Mouse (Mus musculus) forebrain, postnatal 0 days (tissue): Measurements from ENCODE around the gene Gsta1. TPM values are rescaled to one million over a fixed set of nuclear protein-coding genes. Genes with fewer than 3 reads are reported as not detected.
"Not testable (repeated sequence)": the region's sequence is repeated elsewhere in the genome, so short reads cannot be mapped to it uniquely, and the experiment has no call there.

Experiments used
- ATAC-seq: fragments of 200-750 bp; cut with Nextera tagmentation; 2 replicates; pipeline ENCODE4 v1.8.0; 2017; ENCODE audit warnings: mild to moderate bottlenecking, moderate library complexity
- DNase-seq: peaks from one replicate; pipeline ENCODE4 v3.0.0-alpha.2; 2015
- H3K27ac ChIP-seq: fragments of 300-500 bp; sonication (generic); 2 replicates; pipeline ENCODE4 v1.5.1; 2014; ENCODE audit warnings: low read depth, mild to moderate bottlenecking, antibody characterized with exemption, low read length, moderate library complexity, mixed read lengths
- H3K27me3 ChIP-seq: fragments of 300-500 bp; sonication (generic); 2 replicates; pipeline ENCODE4 v1.6.1; 2014; ENCODE audit warnings: mild to moderate bottlenecking, low read length, mixed read lengths; ENCODE audit not compliant: insufficient read depth
- H3K36me3 ChIP-seq: fragments of 300-500 bp; sonication (generic); 2 replicates; pipeline ENCODE4 v1.6.1; 2014; ENCODE audit warnings: mild to moderate bottlenecking, moderate library complexity; ENCODE audit not compliant: insufficient read depth
- H3K4me1 ChIP-seq: fragments of 300-500 bp; sonication (generic); 2 replicates; pipeline ENCODE4 v1.6.1; 2014; ENCODE audit warnings: antibody characterized with exemption; ENCODE audit not compliant: insufficient read depth
- H3K4me2 ChIP-seq: fragments of 300-500 bp; sonication (generic); 2 replicates; pipeline ENCODE4 v1.6.1; 2014; ENCODE audit warnings: low read depth, mild to moderate bottlenecking, moderate library complexity
- H3K4me3 ChIP-seq: fragments of 300-500 bp; sonication (generic); 2 replicates; pipeline ENCODE4 v1.5.1; 2014; ENCODE audit warnings: low read depth, low read length, mixed read lengths
- H3K9ac ChIP-seq: fragments of 300-500 bp; sonication (generic); 2 replicates; pipeline ENCODE4 v1.6.1; 2014; ENCODE audit warnings: mild to moderate bottlenecking
- H3K9me3 ChIP-seq: fragments of 300-500 bp; sonication (generic); 2 replicates; pipeline ENCODE4 v1.6.1; 2016; ENCODE audit warnings: low read length
- CTCF ChIP-seq: sonication (generic); IDR thresholded peaks from 2 replicates; pipeline ENCODE4 v1.5.1; 2016; ENCODE audit warnings: antibody characterized with exemption, control low read depth, low read depth
- WGBS: fragments of 180-500 bp; shearing (Covaris S2); extraction: QIAGEN DNeasy Blood & Tissue Kit; methylation state at CpG from one replicate; pipeline ENCODE4 v1.1.7; 2014; 5-methylcytosine and 5-hydroxymethylcytosine counted together
- polyA plus RNA-seq: library from polyadenylated mRNA; unstranded; fragments of >200 nt; fragmentation: Nextera tagmentation; extraction: Ambion mirVana; gene quantifications from 2 replicates; pipeline ENCODE4 v1.2.1, GENCODE M21; 2015
- total RNA-seq: library from RNA; depleted of rRNA; stranded (reverse); fragments of >200 nt; gene quantifications from 2 replicates; pipeline ENCODE4 v1.2.3, GENCODE M21; 2014

The Gsta1 gene
- total and polyA plus RNA-seq, 2 experiments from 2014 or later = not detected

DNA sequence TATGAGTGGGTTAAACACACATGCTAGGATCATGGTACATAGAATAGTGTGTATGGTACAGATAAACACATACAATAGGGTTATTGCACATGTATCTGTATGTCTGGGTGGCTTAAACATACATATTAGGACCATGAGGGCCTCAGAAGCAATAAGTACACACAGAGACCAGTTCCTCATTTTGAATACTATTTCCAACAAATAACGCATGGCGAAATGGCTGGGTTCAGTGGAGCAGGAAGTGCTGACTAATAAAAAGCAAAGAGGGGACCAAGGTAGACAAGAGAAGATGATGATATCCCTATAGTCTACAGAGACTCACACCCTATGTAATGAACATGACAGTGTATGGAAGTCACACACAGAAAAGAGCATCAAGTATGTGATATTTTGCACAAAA lies 2.3 kb upstream of the Gsta1 start:
- H3K27me3 ChIP-seq = no peaks in the 10 kb centered on the region
- 95% methylated on average over 2 of the region's 2 CpGs for WGBS
- TF ChIP-seq CTCF = no peak
- H3K9ac ChIP-seq = no peak overlapping the region
- H3K4me3 ChIP-seq = no peak overlapping the region
- no peak for ATAC-seq
- no peaks in the 10 kb centered on the region for H3K4me1 ChIP-seq
- H3K36me3 ChIP-seq = no peaks in the 10 kb centered on the region
- no peak for DNase-seq
- H3K27ac ChIP-seq = no peak overlapping the region
- H3K4me2 ChIP-seq = no peak overlapping the region
- H3K9me3 ChIP-seq = no peaks in the 10 kb centered on the region

DNA sequence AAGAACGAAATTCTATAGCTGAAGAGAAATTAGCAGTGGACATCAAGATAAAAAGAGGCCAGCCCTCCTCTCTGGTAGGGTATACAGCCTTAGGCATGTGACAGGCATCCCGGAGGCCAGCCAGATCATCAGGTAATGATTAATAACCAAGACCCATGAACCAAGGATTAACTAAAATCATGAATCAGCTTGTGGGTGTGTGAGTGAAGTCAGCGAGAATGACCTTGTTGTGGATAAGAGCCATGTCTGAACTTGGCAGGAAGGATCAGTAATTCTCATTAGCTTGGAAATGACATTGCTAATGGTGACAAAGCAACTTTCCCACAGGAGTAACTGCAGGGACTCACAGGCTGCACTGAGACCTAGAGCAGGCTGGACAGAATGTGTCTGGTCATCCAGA lies 798 bp upstream of the Gsta1 start:
- not testable (repeated sequence) for H3K4me2 ChIP-seq

DNA sequence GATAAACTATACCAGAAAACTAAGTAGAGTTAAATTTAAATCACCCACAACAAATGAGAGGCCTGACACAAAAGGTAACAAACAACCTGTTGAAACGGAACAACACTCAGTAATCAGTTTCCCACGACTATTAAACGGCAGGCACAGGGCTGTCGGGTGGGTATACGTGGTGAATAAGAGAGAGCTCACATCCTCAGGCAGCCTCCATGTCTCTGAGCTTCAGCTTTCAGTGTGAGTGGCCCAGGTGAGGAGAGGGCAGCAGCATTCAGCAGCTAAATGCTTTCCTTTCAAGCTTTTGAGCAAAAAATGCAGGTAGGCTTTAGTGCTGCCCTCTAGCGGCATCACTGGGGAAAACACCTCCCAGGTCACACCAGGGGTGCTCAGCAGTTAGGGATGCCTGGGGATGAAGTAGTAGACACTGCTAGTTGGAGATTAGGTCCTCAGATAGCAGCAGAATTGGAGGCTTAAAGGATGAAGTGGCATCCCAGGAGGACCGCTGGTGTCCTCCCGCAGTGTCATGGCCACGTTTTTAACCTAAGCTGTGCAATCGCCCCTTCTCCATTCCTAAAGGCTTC lies 2.8 kb downstream of the Gsta1 start:
- not testable (repeated sequence) for H3K27me3 ChIP-seq, DNase-seq, H3K4me2 ChIP-seq, H3K4me1 ChIP-seq, H3K27ac ChIP-seq, H3K9ac ChIP-seq, H3K4me3 ChIP-seq, ATAC-seq, H3K9me3 ChIP-seq, H3K36me3 ChIP-seq
- WGBS = no CpG with 5 or more reads among the region's 10 CpGs

More for the DNA sequence above, 798 bp upstream of the Gsta1 start:
- DNase-seq, H3K27ac ChIP-seq, H3K9ac ChIP-seq, H3K4me1 ChIP-seq, H3K4me3 ChIP-seq, H3K27me3 ChIP-seq, H3K9me3 ChIP-seq, H3K36me3 ChIP-seq, ATAC-seq: not testable (repeated sequence)
- WGBS = 77% methylated on average over 3 of the region's 3 CpGs

DNA sequence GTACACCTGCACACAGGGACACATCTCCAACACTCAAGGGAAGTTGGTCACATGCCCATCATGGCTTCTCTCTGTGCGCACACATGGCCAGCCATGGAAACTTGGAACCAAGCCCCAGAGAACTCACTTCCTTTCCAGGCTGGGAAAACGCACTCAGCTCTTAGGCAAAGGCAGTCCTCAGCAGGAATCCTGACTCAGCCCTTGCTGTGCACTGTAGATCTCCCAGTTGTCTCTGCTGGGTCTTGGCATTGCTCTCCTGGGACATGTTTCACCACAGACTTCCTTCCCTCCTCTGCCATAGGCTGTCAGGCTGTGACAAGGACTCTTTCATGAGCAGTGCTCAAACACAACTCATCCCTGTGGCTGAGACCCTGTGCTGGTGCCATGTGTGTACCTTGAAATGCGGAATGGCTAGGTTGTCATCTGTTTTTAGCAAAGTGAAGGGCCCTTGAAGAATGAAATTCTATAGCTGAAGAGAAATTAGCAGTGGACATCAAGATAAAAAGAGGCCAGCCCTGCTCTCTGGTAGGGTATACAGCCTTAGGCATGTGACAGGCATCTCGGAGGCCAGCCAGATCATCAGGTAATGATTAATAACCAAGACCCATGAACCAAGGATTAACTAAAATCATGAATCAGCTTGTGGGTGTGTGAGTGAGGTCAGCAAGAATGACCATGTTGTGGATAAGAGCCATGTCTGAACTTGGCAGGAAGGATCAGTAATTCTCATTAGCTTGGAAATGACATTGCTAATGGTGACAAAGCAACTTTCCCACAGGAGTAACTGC lies 25.4 kb downstream of the Gsta1 start:
- H3K36me3 ChIP-seq, H3K9me3 ChIP-seq, H3K4me1 ChIP-seq, H3K27ac ChIP-seq, ATAC-seq, H3K9ac ChIP-seq, H3K4me2 ChIP-seq, H3K27me3 ChIP-seq, H3K4me3 ChIP-seq: not testable (repeated sequence)
- WGBS = 69% methylated on average over 4 of the region's 4 CpGs
- peak; percentile 25 for DNase-seq

DNA sequence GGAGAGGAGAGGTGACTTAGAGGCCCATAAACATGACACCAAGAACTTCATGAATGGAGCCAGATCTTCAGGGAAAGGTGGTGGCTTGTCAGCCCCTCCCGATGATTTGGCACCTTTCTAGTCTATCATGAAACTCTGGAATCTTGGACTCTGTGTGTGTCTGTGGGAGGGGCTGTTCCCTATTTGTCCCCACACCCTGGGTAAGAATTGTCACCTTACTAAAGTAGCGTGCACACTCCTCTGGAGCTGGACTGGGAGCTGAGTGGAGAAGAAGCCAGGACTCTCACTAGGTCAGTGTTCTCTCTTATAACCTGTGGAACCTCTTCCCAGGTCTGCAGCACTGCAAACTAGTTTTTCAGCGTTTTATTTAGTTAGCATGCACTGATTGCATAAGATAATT lies 26.5 kb downstream of the Gsta1 start, which contains the start of gene Gm3776:
Gm3776 (plus strand) TSS at position 216 of the 400 bp plus-strand sequence.
- H3K4me1 ChIP-seq, H3K27me3 ChIP-seq, H3K9ac ChIP-seq, DNase-seq, H3K4me3 ChIP-seq, ATAC-seq, H3K27ac ChIP-seq, H3K36me3 ChIP-seq, H3K9me3 ChIP-seq, H3K4me2 ChIP-seq: not testable (repeated sequence)
- 81% methylated on average over 1 of the region's 3 CpGs for WGBS

DNA sequence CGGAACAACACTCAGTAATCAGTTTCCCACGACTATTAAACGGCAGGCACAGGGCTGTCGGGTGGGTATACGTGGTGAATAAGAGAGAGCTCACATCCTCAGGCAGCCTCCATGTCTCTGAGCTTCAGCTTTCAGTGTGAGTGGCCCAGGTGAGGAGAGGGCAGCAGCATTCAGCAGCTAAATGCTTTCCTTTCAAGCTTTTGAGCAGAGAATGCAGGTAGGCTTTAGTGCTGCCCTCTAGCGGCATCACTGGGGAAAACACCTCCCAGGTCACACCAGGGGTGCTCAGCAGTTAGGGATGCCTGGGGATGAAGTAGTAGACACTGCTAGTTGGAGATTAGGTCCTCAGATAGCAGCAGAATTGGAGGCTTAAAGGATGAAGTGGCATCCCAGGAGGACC lies 29.2 kb downstream of the Gsta1 start:
- H3K4me1 ChIP-seq, H3K9ac ChIP-seq, H3K27ac ChIP-seq, H3K9me3 ChIP-seq, H3K4me3 ChIP-seq, H3K27me3 ChIP-seq, H3K4me2 ChIP-seq, DNase-seq, H3K36me3 ChIP-seq: not testable (repeated sequence)
- 0% methylated on average over 1 of the region's 6 CpGs for WGBS
- peak; percentile 45; the same call in 1 of the 2 replicates for ATAC-seq
- TF ChIP-seq CTCF = peak; percentile 45

DNA sequence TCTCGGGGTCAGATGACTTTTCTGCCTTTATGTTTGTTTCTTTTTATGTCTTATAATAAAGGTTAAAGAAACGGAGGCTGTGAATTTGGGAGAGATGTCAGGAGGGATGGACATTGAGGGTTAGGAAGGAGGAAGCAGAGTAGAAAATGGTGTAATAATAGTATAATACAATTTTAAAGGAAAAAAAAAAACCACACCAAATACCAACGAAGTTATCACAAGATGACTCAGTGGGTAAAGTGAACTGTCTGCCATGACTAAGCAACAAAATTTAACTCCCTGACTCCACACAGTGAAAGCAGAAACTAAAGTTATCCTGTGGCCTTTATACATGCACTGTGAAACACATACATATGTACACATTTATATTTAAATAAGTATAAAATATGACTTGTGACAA lies 40.5 kb downstream of the Gsta1 start:
- not testable (repeated sequence) for H3K9ac ChIP-seq, H3K4me2 ChIP-seq, H3K9me3 ChIP-seq, H3K36me3 ChIP-seq, ATAC-seq, H3K27me3 ChIP-seq, H3K27ac ChIP-seq, DNase-seq, H3K4me3 ChIP-seq, H3K4me1 ChIP-seq
- WGBS = 89% methylated on average over 3 of the region's 3 CpGs

DNA sequence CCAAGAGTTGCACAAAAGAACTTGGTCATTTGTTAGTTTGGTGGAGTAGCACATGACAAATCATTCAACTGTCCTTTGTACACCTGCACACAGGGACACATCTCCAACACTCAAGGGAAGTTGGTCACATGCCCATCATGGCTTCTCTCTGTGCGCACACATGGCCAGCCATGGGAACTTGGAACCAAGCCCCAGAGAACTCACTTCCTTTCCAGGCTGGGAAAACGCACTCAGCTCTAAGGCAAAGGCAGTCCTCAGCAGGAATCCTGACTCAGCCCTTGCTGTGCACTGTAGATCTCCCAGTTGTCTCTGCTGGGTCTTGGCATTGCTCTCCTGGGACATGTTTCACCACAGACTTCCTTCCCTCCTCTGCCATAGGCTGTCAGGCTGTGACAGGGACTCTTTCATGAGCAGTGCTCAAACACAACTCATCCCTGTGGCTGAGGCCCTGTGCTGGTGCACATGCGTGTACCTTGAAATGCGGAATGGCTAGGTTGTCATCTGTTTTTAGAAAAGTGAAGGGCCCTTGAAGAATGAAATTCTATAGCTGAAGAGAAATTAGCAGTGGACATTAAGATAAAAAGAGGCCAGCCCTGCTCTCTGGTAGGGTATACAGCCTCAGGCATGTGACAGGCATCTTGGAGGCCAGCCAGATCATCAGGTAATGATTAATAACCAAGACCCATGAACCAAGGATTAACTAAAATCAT lies 51.7 kb downstream of the Gsta1 start:
- H3K9ac ChIP-seq, H3K27me3 ChIP-seq, H3K4me1 ChIP-seq, H3K4me3 ChIP-seq, H3K9me3 ChIP-seq, DNase-seq, ATAC-seq, H3K4me2 ChIP-seq, H3K27ac ChIP-seq, H3K36me3 ChIP-seq: not testable (repeated sequence)
- WGBS = 77% methylated on average over 4 of the region's 4 CpGs

DNA sequence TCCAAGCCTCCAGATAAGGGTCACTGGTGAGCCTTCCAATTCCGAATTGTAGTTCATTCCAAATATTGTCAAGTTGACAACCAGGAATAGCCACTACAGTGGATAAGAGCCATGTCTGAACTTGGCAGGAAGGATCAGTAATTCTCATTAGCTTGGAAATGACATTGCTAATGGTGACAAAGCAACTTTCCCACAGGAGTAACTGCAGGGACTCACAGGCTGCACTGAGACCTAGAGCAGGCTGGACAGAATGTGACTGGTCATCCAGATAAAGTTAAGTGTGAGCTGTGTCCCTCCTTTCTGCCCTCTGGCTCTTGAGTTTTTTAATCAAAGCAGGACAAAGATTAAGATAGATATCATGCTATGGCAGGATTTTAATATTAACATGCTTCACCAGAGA lies 58.6 kb downstream of the Gsta1 start:
- H3K27ac ChIP-seq, H3K9ac ChIP-seq, H3K4me3 ChIP-seq, H3K4me2 ChIP-seq, H3K9me3 ChIP-seq, H3K4me1 ChIP-seq, DNase-seq, ATAC-seq, H3K27me3 ChIP-seq, H3K36me3 ChIP-seq: not testable (repeated sequence)
- WGBS = 88% methylated on average over 1 of the region's 1 CpGs

DNA sequence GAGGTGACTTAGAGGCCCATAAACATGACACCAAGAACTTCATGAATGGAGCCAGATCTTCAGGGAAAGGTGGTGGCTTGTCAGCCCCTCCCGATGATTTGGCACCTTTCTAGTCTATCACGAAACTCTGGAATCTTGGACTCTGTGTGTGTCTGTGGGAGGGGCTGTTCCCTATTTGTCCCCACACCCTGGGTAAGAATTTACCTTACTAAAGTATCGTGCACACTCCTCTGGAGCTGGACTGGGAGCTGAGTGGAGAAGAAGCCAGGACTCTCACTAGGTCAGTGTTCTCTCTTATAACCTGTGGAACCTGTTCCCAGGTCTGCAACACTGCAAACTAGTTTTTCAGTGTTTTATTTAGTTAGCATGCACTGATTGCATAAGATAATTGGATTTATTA lies 59.3 kb downstream of the Gsta1 start, which contains the start of gene Gm10639:
Gm10639 (plus strand) TSS at position 201 of the 400 bp plus-strand sequence.
- not testable (repeated sequence) for ATAC-seq, H3K36me3 ChIP-seq, DNase-seq

More for the DNA sequence above, 59.3 kb downstream of the Gsta1 start, which contains the start of gene Gm10639:
- not testable (repeated sequence) for H3K4me3 ChIP-seq, H3K27ac ChIP-seq, H3K27me3 ChIP-seq, H3K9ac ChIP-seq, H3K9me3 ChIP-seq, H3K4me1 ChIP-seq, H3K4me2 ChIP-seq
- WGBS = 94% methylated on average over 3 of the region's 3 CpGs
